Mouse (Mus musculus) heart, adult 8-10 months (tissue): ENCODE results near the gene Anks3. TPM values are rescaled to one million over a fixed set of nuclear protein-coding genes. Genes with fewer than 3 reads are reported as not detected.

Experiments
- DNase-seq: peaks from one replicate; pipeline ENCODE4 v3.0.0; 2022; ENCODE audit warnings: low spot score
- total RNA-seq, 4 experiments: library from RNA; stranded (reverse); gene quantifications; 2 replicates each; pipeline ENCODE4 v1.2.4; 2022

Anks3 gene
- total RNA-seq, 4 experiments from 2014 or later, result 10.6 to 13.3 (median 12.2) TPM

DNA sequence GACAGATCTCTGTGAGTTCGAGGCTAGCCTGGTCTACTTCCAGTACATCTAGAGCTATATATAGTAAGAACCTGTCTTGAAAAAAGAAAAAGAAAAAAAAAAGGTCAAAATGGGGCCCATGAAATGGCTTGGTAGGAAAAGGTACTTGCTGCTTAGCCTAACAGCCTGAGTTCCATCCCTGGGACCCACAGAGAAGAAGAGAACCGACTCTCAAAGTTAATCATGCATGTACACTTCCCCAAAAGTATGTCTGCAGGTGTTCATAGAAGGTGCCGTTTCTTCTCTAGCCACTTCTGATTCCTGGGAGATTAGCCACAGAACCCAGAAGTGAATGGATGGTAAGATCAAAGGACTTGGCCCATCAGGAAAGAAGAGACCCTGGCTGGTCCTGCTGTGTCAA, 4.4 kb upstream of the Anks3 start:
- no peak for DNase-seq

DNA sequence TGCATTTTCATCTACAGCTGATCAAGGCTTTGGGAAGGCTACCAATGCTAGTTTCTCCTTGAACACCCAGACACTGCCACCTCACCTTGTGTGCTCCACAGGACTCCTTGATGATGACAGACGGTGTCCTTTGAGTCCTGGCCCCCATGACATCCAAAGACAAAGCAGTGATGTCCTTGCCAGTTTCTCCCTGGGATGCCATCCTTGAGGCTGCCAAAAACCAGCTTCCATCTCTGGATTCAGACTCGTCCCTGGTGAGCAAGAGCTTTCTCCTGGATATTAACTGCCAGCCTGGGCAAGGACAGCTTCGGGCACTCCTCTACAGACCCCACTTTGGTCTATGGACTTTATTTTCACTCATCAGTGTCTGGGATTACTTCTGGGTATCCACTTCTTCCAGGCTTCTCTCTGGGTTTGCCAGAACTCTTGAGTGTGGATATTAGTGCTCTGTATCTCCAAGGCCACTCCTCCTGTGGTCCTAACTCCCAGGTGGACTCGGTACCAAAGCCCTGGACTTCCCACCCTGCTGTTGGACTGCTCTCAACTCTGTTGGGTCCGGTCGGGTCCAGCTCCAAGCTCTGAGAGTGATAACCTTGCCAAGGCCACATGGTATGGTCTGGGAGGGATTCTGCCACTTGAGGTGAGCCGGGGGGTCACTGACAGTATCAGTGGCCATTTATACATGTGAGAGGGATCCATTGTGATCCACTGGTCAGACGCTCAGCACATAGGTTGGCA, 1.6 kb upstream of the Anks3 start:
- DNase-seq, result no peak

DNA sequence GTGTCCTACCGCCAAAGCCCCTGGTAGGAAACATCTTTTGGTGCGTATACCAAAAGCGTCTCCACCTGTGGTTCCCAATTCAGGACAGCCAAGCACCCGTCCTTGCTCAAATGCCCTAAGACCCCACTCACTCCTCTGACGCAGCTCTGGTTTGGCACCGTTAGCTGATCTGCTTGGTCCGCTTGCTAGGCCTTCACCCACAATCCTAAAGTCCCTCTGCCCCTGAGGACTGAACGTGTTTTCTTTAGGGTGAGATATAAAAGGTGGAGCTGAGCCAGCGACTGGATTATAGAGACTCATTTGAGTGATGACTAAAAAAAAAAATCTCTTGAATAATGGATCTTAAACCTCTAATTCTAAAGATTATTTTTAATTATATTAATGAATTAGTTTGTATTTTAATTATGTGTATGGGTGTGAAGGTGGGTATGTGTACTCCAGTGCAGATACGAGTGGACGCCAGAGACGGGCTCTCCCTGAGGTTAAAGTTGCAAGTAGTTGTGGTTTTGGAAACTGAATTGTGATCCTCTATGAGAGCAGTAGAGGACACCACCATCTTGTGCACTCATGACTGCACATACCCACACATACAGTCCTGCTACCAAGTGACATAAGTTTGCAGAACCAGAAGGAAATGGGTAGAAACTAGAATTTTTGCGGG, 856 bp upstream of the Anks3 start:
- DNase-seq, result no peak

DNA sequence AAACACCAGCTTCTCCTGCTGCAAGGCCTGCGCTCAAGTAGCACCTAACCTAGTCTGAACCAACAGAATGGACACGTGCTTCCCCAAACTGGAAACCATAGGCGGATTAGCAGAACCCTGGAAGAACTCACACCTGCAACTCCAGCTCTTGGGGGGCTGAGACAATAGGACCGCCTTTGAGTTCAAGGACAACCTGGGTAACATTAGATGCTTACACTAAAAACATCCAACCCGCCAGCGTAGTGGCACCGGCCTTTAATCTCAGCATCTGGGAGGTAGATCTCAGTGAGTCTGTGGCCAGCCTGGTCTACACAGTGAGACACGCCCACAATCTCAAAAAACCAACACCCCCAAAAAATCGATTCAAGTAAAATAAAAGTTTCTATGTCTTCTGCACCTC, 659 bp downstream of the Anks3 start:
- no peak for DNase-seq

DNA sequence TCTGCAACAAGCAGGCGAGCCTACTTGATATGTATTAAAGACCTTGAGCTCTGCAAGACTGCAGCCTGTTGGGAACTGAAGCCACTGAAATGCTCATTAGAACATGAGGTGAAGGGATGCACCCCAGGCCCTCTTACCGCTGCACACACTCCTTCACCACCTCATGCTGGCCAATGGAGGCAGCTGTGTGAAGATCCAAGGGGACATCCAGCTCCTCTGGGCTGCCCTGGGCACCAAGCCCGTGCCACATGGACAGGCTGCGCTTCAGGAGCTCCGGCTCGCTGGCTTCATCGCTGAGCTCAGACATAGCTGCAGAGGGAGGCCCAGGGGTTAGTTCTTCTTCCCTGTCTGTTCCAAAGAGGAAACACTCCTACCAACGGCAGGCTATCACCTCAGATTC, 3.7 kb downstream of the Anks3 start:
- no peak for DNase-seq

DNA sequence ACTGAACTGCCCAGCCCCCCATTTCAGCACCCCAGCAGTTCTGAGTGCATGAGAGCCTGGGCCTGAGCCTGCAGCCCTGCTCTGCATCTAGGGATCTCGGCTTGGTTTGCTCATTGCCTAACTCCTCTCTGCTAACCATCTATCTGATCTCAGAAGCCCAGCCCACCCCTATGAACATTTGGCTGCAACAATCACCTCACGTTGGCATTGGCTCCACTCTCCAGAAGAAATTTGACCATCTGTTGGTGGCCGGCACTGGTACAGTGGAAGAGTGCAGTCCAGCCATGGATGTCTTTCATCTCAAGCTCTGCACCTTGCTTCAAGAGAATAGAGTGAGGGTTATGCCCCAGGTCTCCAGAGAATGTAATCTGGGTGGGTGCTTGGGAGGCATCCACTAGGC, 6.6 kb downstream of the Anks3 start:
- no peak for DNase-seq

DNA sequence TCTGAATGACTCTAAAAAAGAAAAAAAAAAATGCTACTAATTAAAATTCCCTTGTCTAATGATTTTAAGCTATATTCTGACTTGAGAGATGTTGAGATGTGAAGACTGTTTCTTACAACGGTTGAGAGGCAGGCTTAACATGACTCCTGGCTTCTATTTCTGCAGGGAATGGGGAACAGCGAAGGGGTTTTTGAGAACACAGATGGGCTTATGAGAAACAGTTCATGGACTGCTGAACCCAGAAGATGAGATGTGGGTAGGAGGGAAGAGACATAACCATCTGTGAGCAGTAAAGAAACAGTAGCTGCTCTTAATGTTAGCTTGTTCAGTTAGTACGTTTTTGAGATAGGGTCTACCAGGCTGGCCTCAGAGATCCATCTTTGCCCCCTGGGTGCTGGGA, 7.4 kb downstream of the Anks3 start:
- no peak for DNase-seq

DNA sequence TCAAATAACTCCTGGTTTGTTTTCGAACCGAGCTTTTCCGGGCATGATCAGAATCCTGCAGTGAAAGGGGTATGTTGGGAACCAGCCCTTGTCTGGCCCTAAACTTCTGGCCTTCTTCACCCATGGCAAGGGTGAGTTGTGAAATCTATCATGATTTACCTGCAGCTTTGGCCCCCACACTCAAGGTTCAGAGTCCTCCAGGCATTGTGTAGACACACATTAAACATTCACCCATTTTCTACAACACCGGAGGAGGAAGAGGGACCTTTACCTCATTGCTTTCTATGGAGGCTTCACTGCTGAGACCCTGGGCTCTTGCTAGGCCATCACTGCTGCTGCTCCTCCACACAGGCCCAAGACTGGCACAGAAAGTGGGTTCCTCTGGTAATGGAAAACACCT, 16.6 kb downstream of the Anks3 start:
- DNase-seq, result no peak

DNA sequence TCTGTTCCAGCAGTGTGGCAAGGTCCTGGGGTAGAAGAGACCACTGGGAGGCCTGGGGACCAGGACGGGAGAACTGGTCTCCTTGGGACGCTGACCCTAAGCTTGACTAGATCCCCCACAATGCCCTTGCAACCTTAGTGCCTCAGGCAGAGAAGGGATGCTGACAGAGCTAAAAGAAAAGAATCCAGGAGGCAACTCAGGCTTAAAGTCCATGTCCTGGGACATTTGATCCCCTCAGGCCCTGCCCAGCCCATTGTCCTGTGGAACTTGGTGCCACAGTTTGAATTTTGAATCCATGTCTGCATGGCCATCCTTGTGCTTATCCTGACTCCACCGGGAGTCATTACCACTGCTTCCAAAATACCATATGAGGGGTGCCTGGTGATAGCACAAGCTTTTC, 17.9 kb downstream of the Anks3 start:
- DNase-seq, result no peak

DNA sequence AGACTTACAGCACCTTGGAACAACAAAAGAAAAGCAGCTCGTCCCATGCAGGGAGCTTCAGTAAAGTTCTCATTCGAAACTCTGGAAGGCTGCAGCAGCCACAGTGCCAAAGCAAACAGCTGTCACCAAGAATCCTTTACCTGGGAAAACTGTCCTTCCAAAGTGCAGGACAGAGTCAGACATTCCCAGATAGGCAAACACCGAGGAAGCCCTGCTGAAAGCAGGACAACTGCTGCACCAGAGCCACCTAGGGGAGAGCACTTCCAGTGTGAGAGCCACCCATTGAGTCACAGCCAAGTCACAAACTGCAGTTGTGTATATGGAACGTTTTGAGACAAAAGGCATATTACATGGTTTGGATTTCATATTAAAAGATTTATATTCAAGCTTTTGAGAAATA, 18.6 kb downstream of the Anks3 start:
- DNase-seq, result no peak

DNA sequence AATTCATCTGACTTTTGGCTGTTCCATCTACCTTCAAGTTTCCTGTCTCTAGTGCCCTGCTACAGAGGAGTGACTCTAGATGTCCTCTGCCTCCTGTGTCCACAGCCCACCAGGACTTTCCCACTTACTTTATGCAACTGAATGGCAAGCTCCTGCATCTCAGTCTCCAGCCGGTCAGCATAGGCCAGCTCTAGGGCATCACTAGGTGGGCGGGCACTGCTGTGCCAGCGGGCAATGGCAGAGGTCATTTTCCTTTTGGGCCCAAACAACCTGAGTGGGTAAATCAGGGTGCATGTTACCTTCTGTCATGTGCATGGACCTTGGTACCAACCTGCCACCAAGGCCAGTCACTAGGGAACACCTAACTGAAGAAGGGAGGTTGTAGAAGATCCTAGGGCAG, 20.6 kb downstream of the Anks3 start:
- no peak for DNase-seq

DNA sequence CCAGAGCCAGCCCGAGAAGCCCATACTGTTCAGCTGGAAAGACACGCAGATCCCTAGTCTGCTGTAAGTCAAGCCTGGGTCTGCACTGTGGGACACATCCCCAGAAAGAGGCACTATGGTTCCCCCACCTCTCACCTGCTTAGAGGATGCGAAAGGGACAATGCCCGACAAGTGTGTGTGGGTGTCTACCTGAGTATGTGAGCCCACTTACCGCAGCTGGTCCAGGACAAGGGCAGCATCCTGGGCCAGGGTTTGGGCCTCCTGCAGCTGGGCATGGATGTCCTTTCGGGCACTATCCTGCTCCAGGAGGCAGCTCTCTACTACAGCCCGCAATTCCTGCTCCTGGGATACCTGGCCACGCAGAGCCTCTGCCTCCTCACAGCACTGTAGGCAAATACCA, 21.1 kb downstream of the Anks3 start:
- DNase-seq, result no peak

DNA sequence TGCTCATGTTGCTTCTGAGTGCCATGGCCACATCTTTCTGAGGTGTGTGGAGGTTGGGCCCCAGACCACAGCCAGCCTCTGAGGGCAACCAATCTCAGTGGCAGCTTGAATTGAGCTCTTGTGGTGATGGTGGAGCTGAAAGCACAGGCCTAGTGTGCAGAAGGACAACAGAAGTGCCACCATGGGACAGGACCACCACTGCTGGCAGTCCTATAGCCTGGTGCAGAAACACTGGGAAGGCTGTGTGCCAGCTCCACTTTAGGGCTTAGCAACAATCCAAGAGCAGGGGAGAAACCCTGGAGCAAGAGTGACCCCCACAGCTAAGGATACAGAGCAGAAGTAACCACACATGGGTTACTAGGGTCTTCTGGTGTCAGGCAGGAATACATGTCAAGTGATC, 23.0 kb downstream of the Anks3 start:
- no peak for DNase-seq

DNA sequence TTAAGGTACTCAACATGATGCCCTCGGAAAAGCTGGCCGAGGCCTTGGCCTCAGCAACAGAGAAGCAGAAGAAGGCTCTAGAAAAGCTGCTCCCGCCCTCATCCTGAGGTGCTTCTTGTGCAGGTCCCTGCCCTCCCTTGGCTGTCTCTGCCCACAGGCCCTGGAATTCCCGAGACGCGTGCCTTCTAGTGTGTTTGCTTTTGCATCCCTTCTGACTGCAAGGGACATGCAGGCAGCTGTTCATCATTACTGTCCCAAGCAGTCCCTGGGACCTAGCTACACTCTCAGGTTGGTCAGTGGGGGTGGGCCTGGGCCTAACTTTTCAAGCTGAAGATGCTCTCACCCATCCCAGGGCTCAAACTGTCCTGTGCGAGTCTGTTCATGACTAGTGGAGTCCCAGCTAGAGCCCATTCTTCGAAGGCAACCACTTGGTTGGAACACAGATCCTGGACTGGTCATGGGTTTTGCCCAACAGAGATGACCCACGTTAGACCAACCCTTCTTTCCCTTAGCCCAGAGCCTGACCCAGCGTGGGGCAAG, 23.6 kb downstream of the Anks3 start:
- no peak for DNase-seq

DNA sequence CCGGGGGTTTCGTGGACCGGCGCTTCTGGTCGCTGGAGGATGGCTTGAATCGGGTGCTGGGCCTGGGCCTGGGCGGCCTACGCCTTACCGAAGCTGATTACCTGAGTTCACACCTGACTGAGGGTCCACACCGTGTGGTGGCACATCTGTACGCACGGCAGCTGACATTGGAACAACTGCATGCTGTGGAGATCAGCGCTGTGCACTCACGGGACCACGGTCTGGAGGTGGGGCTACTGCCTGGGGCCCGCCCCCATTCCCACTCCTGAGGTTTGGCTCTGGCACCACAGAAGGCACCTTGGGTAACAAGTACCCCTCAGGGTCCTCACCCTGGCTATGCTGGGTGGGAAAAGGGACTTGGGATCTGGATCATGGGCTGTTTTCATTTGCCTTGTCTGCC, 24.6 kb downstream of the Anks3 start:
- no peak for DNase-seq

DNA sequence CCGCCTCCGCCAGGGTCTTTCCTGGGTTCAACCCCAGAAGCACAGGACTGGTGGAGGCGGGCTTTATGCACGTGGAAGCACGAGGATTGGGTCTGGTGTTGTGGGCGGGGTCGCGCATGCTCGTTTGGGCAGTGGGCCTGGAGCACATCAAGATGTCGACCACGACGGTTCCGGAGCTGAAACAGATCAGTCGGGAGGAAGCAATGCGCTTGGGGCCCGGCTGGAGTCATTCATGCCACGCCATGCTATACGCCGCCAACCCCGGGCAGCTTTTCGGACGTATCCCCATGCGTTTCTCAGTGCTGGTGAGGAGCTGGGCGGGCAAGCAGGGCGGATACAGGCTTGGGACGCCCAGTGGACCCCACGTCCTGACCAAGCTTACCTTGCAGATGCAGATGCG, 25.0 kb downstream of the Anks3 start:
- DNase-seq, result peak; percentile 96

DNA sequence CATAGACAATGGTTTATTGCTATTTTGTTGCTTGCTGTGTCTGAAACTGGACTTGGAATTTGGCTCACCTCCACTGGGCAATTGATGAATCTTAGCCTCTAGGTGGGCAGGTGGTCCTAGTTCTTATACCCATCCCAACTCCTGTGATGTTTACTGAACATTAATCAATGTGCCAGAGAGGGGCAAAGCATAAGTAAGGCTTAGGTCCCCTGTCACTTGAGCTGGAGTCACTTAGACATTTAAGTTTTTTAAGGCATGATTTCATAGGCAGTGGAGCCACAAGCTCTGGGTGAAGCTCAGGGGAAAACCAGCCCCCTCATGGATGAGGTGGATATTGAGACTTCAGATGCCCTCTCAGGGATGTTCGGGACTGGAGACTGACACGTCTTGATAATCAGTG, 25.5 kb downstream of the Anks3 start, which contains the start of gene Nudt16l1:
TSS of gene Nudt16l1 (plus strand) at position 301 of the 400 bp plus-strand sequence.
- no peak for DNase-seq

DNA sequence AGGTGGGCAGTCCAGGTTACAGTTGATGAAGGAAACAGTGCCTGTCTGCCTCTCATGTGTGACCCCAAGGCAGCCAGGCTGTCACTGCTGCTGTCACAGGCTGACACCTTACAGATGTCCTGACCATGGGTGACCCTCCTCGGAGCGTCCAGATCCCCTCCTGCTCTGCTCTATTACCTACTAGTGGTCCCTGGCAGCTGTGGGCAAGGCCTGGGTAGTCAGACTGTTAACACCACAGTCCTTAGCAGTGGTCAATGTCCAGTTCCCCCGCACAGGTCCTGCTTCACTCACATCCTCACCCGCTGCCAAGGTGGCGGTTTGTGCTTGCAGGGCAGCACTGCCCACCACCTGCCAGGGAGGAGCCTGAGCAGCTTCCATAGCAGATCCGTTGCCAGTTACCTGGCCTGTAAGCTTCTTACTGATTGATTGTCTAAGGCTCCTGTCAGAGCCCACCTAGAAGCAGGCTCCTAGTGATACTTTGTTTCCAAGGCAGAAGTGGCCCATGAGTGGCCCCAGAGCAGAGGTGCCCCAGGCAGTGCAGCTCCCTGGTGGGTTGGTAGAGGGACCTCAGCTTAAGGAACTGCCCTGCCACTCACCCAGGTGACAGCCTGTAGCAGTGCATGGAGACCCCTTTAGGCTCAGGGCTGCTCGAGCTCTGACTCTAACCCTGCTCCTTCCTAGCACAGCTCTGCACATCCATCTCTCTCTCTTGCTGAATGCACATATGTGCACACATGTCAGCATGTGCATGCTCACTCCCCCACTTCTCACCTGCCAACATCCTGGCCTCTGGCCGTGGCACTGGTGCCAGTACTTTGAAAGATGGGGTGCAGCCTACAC, 26.4 kb downstream of the Anks3 start:
- DNase-seq, result no peak

DNA sequence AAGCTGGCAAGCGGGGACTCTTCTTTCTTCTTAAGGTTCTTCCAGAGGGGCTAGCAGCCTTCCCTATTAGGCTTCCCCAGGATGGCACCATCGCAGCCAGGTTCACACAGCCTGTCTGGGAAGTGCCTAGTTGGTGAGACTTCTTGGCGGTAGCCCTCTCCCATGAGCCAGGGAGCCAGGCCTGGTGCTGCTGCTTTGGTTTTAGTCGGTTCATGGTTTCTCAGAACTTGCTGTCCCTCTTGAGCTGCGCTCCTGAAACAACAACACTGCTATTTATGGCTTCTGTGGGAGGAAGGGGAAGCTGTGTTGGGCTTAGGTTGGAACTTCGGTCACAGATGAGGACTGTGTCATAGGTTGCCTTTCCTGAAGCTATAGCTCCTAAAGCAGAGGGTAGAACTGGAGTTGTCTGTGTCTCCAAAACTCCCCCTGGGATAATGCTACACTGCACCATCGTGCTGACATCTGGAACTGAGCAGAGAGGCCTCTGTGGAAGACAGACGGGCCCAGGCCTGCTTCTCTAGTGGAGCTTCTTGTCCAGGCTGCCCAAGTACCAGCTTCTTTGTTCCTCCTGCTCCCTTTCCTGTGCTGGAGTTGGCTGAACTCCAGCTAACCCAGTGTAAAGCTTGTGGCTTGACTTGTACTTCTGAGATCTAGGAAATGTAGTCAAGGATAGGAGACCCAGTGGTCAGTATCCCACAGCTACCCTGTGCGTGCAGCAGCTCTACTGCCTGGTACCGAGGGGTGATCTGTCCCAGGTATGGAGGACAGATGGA, 27.9 kb downstream of the Anks3 start:
- DNase-seq, result no peak

DNA sequence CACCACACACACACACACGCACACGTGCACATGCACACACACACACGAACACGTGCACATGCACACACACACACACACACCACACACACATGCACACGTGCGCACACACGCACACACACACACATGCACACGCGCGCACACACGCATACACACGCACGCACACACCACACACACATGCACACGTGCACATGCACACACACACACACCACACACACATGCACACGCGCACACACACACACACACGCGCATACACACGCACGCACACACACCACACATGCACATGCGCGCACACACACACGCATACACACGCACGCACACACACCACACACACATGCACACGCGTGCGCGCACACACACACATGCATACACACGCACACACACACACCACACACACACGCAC, 28.6 kb downstream of the Anks3 start:
- DNase-seq, result no peak

DNA sequence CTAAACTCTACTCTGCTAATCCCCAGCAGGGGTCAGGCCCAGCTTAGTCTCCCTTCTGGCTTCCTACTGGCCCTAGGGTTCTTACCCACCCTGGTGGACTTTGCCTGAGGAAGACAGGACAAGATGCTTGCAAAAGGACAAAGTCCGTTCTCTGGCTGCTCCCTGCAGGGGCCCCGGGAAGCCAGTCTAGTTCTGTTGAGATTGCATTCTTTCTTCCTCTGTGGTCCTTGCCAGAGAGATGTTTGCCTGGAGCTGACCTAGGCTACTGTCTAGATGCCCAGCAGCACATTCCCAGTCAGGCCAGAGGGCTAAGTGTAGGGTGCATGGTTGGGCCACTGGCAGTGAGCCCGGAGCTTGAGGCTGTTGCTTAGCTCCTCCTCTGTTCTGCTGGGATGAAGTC, 31.6 kb downstream of the Anks3 start:
- DNase-seq, result no peak

DNA sequence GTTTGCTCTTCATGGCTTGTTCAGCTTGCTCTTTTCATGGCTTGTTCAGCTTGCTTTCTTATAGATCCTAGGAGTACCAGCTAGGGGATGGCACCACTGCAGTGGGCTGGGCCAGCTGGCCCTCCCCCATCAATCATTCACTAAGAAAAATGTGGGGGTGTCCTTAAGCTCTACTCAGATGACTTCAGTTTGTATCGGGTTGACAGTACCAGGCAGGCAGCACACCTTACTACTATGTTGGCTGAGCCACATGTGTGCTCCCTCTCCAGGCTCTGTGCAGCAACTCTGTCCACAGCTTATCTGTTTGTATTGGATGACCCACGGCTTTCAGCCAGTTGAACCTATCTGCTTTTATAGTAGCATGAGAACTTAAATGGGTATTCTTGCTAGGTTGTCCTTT, 35.5 kb downstream of the Anks3 start:
- DNase-seq, result no peak
